Mouse (Mus musculus): ENCODE measurements around the gene Eps8l2.

The Eps8l2 gene

DNA sequence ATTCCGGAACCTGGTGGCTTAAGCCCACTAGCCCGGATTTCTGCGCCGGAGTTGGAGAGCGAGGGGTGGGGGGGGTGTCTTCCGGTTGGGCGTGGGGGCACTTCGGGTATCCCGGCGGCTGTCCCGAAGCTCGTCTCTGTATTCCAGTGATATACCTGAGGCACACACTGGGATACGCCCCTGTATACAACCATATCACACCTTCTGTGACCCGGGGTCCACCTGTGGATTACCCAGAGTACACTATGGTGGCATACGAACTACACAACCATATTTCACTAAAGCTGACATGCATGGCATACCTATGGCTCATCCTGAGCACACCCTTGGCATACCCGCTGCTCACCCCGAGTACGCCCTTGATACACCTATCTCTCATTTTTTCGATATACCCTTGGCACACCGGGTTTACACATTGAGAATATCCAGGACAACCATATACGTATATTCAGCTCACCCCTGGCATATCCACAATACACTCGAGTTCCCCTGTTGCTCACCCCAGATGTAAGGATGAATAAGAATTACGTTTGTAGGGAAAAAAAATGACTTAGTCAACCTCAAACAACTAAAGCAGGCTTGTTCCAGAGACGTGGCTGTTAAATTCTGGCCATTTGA is 10.2 kb upstream of the Eps8l2 start:
- no peak for DNase-seq (ENCODE audit: low spot score in 2 of 2)

DNA sequence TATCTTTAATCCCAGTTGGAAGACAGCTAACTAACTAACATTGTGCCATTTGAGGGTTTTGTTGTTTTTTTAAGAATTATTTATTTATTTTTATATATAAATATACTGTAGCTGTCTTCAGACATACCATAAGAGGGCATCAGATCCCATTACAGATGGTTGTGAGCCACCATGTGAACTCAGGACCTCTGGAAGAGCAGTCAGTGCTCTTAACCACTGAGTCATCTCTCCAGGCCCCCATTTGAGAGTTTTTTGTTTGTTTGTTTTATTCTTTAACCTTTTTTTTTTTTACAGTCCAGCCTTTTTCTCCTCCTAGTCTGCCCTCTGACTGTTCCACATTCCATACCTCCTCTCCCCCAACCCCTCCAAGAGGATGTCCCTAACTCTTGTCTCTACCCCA is 8.0 kb upstream of the Eps8l2 start:
- no peak for DNase-seq (ENCODE audit: low spot score in 2 of 2)

DNA sequence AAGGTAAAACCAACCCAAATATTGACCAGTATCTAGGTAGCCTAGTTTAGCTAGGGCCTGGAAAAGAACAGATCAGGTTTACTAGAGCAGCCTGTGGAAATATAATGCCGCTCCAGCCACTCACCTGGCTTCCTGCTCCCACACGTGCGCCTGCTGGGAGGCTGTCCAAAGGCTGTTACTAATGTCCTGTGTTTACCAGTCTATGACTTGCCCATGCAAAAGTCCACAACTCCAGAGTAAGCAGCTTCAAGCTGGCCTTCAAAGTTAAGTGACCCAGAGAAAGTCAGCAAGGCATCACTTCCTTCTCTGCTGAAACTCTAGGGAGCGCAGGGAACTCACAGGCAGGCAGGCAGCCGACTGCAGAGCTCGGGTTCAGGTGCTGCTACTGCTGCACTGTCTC is 6.7 kb upstream of the Eps8l2 start:
- no peak for DNase-seq (ENCODE audit: low spot score in 2 of 2)

DNA sequence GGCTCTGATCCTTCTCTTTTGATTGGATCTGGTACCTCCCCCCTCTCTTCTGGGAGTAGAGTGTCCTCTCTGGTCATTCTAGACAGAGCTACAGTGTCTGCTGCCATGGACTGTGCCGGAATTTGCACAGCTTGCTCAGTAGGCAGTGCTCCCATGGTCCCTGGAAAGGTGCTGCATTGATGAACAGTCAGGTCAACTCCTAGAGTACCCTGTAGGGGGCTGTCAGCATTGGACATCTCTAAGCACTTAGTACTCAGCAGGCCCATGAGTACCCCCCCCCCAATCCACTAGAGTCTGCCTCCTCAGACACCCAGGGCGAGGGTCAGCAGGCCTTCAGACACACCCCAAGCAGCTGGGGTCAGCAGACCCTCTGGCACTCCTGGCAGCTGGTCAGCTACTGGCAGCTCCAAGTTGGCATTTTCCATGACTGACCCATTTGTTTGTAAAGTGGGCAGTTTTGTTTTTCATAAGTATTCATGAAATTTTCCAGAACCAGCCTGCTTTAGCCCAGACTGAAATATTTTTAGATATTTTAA is 3.6 kb upstream of the Eps8l2 start:
- no peak for DNase-seq (ENCODE audit: low spot score in 2 of 2)

DNA sequence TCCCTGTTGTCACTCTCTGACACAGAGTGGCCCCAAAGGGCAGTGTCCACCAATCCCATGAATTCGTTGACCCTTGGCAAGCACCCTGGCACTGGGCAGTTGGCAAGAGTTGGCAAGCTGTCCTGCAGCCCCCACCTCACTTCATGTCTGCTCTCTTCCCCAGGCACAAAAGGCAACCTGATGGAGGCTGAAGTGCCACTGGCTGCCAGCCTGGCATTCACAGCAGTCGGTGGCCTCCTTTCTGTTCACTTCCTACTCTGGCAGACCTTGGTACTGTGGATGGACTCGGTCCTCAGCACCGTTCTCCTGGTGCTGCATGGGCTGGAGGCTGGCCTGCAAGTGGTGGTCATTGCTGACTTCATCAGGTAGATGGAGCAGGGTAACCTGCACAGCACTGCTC is 3.0 kb upstream of the Eps8l2 start:
- DNase-seq (ENCODE audit: low spot score in 2 of 2): no peak

DNA sequence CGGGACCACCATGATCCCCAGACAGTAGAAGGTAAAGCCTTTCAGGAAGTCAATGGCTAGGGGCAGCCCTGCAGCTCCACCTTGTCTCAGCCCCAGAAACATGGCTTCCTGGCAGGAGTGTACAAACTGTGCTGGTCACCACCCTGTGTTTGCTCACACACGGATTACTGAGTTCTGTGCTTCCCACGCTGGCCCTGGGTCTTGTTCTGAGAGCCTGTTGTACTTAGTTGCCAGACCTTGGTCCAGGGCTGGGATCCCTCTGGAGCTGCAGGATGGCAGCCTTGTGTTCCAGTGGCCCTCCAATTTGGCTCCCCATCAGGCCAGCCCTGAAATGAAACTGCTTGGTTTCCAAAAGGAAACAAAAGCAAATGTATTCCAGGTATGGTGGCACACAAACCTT is 2.4 kb upstream of the Eps8l2 start:
- DNase-seq (ENCODE audit: low spot score in 2 of 2): no peak

DNA sequence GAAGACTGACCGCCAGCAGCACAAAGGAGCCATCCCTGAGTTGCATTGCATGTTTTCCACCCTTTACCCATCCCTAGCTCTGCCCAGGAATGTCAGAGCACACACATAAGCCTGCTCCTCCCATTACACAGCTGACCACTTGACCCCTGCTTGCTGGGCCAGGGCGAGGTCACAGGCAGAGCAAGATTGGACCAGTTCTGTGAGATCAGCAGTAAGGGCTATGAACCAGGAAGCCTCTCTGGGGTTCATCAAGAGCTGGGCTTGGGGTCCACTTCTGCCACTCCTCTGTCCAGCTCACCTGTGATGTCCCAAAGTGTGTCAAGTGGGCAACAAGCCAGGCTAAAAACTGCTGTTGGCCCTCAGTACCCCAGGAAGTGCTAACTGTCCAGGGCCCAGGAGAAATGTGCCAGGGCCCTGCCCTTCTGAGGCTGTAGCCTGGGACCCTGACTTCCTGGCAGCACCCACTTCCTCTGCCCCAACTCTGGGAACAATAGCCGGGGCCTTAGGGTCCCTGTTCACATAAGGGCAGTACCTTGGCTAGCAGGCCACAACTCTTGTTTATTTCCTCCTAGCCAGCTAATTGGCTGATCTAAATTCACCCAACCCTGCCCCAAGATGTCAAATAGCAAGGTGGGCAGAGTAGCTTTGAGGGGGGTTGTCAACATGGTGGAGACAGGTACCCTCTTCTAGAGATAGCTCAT is 814 bp upstream of the Eps8l2 start:
- no peak for DNase-seq (ENCODE audit: low spot score in 2 of 2)

DNA sequence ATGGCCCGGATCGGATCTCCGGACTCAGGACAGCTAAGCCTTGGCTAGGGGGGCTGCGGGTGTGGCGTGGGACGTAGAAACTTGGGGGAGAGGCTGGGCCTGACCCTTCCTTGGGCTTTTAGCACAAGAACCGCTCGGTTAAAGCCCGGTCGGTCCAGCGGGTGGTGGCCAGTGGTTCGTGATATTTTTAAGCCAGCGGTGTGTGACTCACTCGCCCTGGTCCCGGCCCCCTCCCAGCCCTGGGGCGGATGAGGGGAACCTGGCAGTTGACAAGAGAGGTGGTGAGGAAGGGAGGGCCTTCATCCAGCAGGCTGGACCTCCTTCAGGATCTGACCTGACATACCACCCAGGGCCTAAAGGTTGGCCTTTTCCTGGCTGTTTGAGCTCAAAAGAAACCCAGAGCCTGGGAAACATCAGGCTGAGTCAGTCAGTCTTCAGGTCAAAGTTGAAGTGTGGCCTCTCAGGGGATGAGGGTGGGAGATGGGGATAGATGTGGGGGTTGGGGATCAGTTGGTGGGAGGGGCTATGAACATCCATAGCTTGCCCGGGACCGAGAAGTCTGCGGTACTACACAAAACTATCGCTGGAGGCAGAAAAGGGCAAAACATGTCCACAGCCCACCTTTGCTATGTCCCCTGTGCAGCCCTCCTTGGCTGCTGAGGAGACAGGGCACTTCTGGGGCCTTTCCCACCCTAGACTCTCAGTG is 688 bp downstream of the Eps8l2 start:
- no peak for DNase-seq (ENCODE audit: low spot score in 2 of 2)

DNA sequence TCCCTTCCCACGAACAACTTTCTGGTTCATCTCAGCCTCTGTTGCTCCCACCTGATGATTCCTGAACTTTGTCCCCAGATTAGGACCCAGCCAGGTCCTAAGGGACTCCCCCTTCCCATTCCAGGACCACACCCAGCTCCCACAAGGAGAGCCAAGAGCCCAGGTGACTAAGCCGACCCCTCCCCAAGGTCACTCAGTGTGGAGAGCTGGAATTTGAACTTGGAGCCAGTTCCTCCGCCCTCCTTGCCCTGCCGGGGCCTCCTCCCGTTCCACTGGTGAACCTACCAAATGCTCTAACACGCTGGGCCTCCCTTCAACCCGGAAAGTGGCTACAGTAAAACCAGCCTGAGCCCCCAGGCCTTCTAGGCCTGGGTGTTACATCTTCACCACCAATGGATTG is 1.3 kb downstream of the Eps8l2 start:
- DNase-seq (ENCODE audit: low spot score in 2 of 2): no peak

DNA sequence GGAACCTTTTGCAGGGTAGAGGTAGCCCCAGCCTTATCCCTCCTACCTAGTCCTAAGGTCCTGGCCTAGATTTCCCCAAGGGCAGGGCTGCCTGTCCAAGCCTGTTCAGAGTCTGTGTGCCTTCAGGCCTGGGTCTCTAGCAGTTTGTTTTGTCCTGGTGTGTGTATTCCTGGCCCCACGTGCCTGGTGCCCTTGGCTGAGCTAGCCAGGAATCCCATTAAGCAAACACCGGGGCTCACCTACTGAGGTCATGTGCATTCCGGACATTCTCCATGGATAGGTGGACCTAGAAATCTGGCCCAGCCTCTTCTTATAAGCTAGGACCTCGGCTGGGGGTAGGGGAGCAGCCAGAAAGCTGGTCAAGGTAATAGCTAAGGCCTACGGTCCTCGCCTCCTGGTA is 1.8 kb downstream of the Eps8l2 start:
- DNase-seq (ENCODE audit: low spot score in 2 of 2): no peak

DNA sequence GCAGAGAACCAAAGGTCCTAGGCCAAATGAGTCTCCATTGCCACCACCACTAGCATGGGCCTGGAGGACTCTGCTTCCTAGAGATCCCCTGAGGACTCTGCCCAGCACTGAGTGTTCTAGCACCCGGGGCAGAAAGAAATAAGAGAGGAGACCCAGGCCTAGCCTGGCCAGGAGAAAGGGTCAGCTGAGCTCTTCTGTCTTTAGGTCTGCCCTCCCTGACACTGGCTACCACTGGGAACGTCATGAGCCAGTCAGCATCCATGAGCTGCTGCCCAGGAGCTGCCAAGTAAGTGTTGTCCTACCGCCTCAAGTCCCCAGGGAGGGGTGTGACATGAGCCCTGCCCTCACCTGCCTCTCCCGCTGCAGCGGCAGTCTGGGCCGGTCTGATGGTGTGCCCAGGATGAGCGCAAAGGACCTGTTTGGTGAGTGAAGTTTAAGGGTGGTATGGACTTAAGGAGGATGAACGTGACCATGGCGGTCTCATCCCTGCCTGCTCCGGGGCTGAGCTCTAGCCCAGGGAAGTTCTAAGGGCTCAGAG is 3.1 kb downstream of the Eps8l2 start:
- no peak for DNase-seq (ENCODE audit: low spot score in 2 of 2)

DNA sequence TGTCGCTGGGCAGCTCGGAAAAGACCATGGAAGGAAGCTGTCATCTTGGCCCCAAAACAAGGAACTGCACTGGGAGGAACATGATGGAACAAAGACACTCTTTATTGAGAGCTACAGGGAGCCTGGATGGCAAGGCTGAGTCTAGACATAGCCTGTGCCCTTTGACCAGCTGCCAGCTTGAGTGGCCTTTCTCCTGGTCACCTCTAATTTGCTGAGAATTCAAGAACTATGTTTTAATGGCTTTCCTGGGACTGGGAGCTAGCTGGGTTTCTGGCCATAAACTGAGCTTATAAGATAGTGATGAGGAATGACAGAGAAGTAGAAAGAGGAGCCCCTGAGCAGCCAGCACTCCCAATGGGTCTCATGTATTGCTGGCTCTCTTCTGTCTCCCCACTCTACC is 4.5 kb downstream of the Eps8l2 start:
- DNase-seq (ENCODE audit: low spot score in 2 of 2): no peak

DNA sequence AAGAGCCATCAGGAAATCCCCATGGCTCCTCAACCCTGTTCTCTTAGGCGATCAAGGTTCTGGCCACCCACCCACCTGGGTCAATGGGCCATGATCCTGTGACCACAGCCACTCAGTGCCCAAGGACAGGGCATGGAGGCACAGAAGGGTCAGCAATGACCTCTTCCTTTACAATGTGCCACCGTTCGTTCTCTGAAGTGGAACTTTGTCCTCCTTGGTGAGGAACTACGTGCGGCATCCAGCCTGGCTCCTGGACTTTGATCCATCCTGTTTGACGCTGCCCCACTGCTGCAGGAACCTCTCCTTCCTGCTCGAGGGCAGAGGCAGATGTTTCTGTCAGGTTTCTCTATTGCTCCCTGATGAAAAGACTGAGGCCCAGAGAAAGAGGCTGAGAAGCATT is 5.0 kb downstream of the Eps8l2 start:
- no peak for DNase-seq (ENCODE audit: low spot score in 2 of 2)

DNA sequence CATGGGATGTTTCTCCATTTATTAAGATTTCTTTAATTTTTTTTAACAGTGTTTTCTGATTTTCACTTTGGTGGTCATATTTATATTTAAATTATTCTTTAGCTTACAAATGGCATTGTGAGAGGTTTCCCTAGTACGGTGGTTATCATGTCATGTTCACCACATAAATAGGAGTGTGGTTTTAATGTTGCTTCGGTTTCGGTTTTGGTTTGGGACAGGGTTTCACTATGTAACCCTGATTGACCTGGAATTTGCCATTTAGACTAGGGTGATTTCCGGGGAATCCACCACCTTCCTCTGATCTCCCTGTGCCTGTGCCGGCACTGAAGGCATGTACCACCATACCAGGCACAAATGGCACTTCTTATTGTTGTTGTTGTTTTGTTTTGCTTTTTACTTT is 6.1 kb downstream of the Eps8l2 start:
- no peak for DNase-seq (ENCODE audit: low spot score in 2 of 2)

DNA sequence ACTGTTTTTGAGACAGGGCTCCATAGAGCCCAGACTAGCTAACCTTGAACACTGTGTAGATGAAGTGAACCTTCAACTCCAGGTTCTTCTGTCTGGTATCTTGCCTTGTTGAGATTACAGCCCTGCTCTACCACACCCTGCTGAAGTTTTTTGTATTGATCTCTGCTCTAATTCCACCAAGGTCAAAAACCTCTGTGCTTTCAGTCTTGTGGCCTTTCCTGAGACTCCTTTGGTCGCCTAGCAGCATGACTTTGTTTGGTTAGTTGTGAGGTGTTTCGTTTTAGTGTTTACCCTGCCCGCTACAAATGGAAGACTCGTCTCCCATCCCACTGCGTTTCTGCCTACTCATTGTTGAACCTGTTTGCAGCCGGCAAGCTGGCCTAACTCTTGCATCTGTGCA is 12.4 kb downstream of the Eps8l2 start:
- no peak for DNase-seq (ENCODE audit: low spot score in 2 of 2)

DNA sequence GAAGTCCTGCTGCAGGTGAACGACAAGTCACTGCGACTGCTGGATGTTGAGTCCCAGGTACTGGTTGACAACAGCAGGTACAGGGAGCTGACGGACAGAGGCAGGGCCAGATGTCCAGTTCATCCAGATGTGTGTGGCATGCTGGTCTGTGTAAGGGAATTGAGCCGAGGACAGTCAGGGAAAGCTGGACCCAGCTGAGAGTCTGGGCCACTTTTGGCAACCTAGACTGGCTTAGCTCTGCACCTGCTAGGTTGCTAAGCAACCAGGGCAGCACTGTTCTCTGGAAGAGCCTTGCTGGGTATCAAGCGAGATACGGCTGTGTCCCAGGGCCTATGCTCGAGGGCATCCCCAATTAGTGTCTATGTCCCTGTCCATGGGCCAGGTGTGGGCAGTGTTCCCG is 16.4 kb downstream of the Eps8l2 start:
- DNase-seq (ENCODE audit: low spot score in 2 of 2): no peak

DNA sequence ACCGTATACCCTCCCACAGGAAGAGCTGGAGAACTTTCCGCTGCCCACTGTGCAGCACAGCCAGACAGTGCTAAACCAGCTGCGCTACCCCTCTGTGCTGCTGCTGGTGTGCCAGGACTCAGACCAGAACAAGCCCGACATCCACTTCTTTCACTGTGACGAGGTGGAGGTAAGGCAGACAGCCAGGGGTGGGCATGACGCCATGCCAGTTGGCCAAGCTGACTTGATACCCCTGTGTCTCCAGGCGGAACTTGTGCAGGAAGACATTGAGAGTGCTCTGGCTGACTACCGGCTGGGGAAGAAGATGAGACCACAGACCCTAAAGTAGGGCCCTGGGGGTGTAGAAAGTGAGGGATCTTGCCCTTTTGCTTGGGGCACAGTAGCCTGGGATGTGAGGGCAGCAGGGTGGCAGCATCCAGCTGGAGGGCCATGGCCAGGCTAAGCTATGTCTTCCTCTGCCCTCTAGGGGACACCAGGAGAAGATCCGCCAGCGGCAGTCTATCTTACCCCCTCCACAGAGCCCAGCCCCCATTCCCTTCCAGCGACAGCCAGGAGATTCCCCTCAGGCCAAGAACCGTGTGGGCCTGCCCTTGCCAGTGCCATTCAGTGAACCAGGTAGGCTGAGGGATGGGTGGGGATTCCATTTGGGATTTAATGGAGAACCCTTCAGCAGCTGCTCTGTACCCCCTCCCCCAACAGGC is 17.1 kb downstream of the Eps8l2 start:
- DNase-seq (ENCODE audit: low spot score in 2 of 2): no peak

DNA sequence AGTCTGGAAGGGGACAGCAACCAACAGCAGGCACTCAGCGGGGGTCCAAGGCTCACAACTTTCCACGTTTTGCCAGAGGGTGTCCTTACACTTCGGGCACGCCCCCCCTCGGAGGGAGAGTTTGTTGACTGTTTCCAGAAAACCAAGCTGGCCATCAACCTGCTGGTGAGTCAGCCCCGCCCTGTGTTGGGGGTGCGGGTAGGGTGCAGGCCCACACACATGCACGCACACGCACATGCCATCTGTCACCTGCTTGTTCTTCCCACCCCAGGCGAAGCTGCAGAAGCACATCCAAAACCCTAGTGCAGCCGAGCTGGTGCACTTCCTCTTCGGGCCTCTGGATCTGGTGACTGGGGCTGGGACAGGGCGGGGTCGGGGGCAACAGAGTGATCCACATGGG is 18.3 kb downstream of the Eps8l2 start:
- DNase-seq (ENCODE audit: low spot score in 2 of 2): peak; percentile 34 to 43

DNA sequence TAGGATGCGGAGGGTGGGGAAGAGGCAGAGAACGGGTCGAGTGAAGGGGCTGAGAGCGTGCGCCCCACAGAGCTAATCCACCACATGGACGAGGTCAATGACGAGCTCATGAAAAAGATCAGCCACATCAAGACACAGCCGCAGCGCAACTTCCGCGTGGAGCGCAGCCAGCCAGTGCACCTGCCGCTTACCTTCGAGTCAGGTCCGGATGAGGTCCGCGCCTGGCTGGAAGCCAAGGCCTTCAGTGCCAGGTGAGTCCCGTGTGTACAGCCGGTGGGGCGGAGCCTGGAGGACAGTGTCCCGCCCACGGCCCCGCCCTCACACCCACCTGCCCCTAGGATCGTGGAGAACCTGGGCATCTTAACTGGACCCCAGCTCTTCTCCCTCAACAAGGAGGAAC is 22.8 kb downstream of the Eps8l2 start:
- DNase-seq (ENCODE audit: low spot score in 2 of 2): no peak

DNA sequence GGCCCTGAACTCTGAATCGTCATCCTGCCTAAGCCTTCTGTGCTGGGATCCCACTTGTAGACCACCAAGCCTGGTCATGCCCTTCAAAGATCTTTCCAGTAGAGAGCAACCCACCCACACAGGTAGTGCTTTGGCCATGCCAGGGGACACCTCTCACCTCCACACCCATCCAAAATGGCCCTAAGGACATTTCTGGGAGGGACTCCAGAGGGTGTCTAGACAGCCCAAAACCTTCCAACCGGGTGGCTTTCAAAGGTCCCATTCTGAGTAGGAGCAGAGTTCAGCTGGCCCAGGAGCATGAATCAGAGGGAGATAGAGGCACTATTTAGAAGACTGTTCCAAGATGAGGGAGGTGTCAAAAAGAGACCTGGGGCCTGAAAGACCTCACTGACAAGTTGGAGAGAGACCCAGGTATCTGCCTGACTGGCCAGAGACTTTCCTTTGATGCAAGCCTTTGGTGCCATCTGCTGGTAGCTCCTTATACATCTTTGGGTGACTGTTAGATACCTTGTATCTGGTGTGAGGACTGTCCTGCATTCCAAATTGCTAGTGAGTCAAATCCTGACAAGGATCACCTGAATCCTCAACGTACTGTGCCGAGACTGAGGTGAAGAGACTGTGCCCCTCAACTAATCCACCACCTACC is 24.5 kb downstream of the Eps8l2 start:
- peak; percentile 46 to 54 for DNase-seq (ENCODE audit: low spot score in 2 of 2)

DNA sequence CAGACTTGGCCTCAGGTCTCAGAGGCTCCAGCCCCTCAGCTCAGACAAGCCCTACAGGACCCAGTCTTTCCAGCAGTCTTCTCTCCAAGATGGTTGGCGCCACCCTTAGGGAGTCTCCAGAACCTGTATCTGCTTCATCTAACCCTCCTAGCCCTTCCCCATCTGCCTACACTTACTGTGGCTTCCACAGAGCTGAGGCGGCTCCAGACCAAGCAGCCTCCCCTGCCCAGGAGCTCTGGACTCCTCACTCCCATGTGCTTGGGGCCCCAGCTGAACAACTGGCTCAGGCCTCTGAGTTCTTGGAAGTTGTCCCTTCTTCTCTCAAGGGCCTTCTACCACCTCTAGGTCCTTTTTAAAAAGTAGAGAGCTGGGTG is 25.1 kb downstream of the Eps8l2 start:
- DNase-seq (ENCODE audit: low spot score in 2 of 2): no peak

Data from right cerebral cortex, postnatal 36 days (tissue).